Mouse (Mus musculus): ENCODE data around the gene Abcb11.

- TF ChIP-seq CTCF (IDR thresholded peaks at IDR 0.05; ENCODE audit: low read depth, low read length) (no peak), EP300 (IDR thresholded peaks at IDR 0.05; ENCODE audit: insufficient read depth, low read depth, low read length) (no peak)
Measured at GRCm38 (mm10) chr2:69224724-69225123, 117.7 kb downstream of the Abcb11 start.
